Mouse (Mus musculus): ENCODE data around the gene Mgam.

GRCm38 (mm10) chr6:40588346-40588745 is 40.3 kb upstream of the Mgam start:
- TF ChIP-seq POLR2A (IDR thresholded peaks at IDR 0.05; ENCODE audit: low read depth, low read length) (no peak), CTCF (IDR thresholded peaks at IDR 0.05; ENCODE audit: extremely low read depth, insufficient read length, insufficient replicate concordance, low read depth, low read length) (no peak)

All from small intestine, adult 2 months (tissue).